Mouse (Mus musculus) MEL (cell line): Measurements from ENCODE around the gene Batf3.
A peak's percentile ranks its signal among the peaks of the same experiment; 100 is the strongest.

Experiments used
- CHD2 ChIP-seq: IDR thresholded peaks from 2 replicates; pipeline ENCODE4 v1.6.1; 2011; ENCODE audit warnings: low read length, improper control_type of control experiment
- CTCF ChIP-seq, 3 experiments: IDR thresholded peaks in 2 of 3; conservative IDR thresholded peaks in 1 of 3; 2 replicates each; pipeline ENCODE4 v1.5.1; 2011 to 2012; ENCODE audit warnings: low read length in 3 of 3, low read depth in 2 of 3, mild to moderate bottlenecking in 2 of 3, improper control_type of control experiment in 1 of 3, inconsistent platforms in 1 of 3, mixed read lengths in 1 of 3, moderate library complexity in 1 of 3; ENCODE audit not compliant: control insufficient read depth in 1 of 3, insufficient read depth in 1 of 3, poor library complexity in 1 of 3, severe bottlenecking in 1 of 3
- EP300 ChIP-seq, 2 experiments: IDR thresholded peaks; 2 replicates each; pipeline ENCODE4 v1.6.1; 2011; ENCODE audit warnings: improper control_type of control experiment in 2 of 2, low read length in 2 of 2, low read depth in 1 of 2, mild to moderate bottlenecking in 1 of 2
- GATA1 ChIP-seq: IDR thresholded peaks from 2 replicates; pipeline ENCODE4 v1.6.1; 2011; ENCODE audit warnings: low read depth, low read length, improper control_type of control experiment
- JUND ChIP-seq: IDR thresholded peaks from 2 replicates; pipeline ENCODE4 v1.6.1; 2011; ENCODE audit warnings: low read depth, mild to moderate bottlenecking, improper control_type of control experiment, low read length
- MAFK ChIP-seq: IDR thresholded peaks from 2 replicates; pipeline ENCODE4 v1.6.1; 2011; ENCODE audit warnings: low read depth, mild to moderate bottlenecking, low read length, improper control_type of control experiment, borderline replicate concordance
- MXI1 ChIP-seq: IDR thresholded peaks from 2 replicates; pipeline ENCODE4 v1.6.1; 2011; ENCODE audit warnings: mild to moderate bottlenecking, low read depth, low read length, improper control_type of control experiment
- MYC ChIP-seq: IDR thresholded peaks from 2 replicates; pipeline ENCODE4 v1.6.1; 2011; ENCODE audit warnings: low read depth, mild to moderate bottlenecking, low read length, improper control_type of control experiment, moderate library complexity
- POLR2A ChIP-seq, 2 experiments: IDR thresholded peaks; 2 replicates each; pipeline ENCODE4 v1.6.1; 2011 to 2012; ENCODE audit warnings: low read length in 2 of 2, mild to moderate bottlenecking in 2 of 2, control low read depth in 1 of 2, improper control_type of control experiment in 1 of 2, low read depth in 1 of 2, moderate library complexity in 1 of 2; ENCODE audit not compliant: control insufficient read depth in 1 of 2, insufficient read depth in 1 of 2, poor library complexity in 1 of 2
- POLR2AphosphoS2 ChIP-seq: IDR thresholded peaks from 2 replicates; pipeline ENCODE4 v1.6.1; 2011; ENCODE audit warnings: low read length, improper control_type of control experiment
- POLR2AphosphoS5 ChIP-seq: IDR thresholded peaks from 2 replicates; pipeline ENCODE4 v1.6.1; 2012; ENCODE audit warnings: low read depth, borderline replicate concordance, mild to moderate bottlenecking, inconsistent platforms, low read length, moderate library complexity, mixed read lengths
- UBTF ChIP-seq: IDR thresholded peaks from 2 replicates; pipeline ENCODE4 v1.6.1; 2012; ENCODE audit warnings: low read depth, mild to moderate bottlenecking, inconsistent platforms, low read length, improper control_type of control experiment, moderate library complexity, borderline replicate concordance; ENCODE audit not compliant: insufficient read depth
- ZNF384 ChIP-seq: IDR thresholded peaks from 2 replicates; pipeline ENCODE4 v1.6.1; 2012; ENCODE audit warnings: low read depth, mild to moderate bottlenecking, inconsistent platforms, low read length, improper control_type of control experiment

DNA sequence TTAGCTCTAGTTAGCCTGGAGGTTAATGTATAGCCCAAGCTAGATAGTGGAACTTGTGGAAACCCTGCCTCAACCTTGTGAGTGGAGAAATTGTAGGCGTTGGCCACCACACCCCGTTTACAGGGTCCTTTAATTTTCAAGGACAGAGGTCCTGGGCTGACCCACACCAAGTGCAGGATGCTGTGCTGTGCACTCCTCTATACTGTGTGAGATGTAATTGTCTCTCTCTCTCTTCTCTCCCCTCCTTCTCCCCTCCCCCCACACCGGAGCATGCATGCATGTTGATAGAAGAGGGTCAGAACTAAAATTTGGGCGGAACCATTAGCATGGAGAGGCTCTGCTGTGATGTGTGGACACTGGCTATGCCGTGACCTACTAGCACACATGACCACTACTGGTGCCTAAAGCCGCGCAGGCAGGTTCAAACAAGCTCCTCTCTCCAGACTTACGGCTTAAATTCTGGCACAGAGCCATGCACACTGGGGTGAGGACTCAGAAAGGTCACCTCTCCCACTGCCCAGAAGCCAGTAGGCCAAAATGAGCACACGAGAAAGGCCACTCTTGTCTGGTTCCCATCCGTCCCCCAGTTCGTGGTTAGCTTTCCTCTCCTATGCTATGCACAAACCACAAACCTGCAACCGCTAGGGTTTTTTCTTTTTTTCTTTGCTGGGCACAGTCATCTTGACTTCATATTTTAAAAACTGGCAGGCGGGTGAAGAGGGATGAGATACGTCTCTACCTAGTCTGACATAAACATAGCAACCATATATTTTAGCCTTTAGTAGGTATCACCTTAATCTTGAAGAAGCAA is 571 bp upstream of the Batf3 start:
- TF ChIP-seq GATA1 (no peak), POLR2AphosphoS5 (no peak), UBTF (no peak), MYC (no peak), ZNF384 (peak; percentile 66), CHD2 (no peak), CTCF (IDR thresholded peaks at IDR 0.05 in 2 of 3, conservative IDR thresholded peaks at IDR 0.05 in 1 of 3; ENCODE audit: control insufficient read depth in 1 of 3, insufficient read depth in 1 of 3, low read depth in 2 of 3, low read length in 3 of 3, poor library complexity in 1 of 3, severe bottlenecking in 1 of 3) (no peak), POLR2A (IDR thresholded peaks at IDR 0.05; ENCODE audit: control insufficient read depth in 1 of 2, insufficient read depth in 1 of 2, low read depth in 1 of 2, low read length in 2 of 2, poor library complexity in 1 of 2) (no peak), JUND (no peak), POLR2AphosphoS2 (no peak), EP300 (IDR thresholded peaks at IDR 0.05; ENCODE audit: low read depth in 1 of 2, low read length in 2 of 2) (no peak), MAFK (no peak), MXI1 (no peak)
